Mouse (Mus musculus) liver, embryonic 12.5 days (tissue): ENCODE data around the gene Calhm5. TPM values are rescaled to one million over a fixed set of nuclear protein-coding genes. Genes with fewer than 3 reads are reported as not detected.

Experiments used
- ATAC-seq: fragments of 200-750 bp; cut with Nextera tagmentation; 2 replicates; pipeline ENCODE4 v1.8.0; 2017; ENCODE audit warnings: moderate number of reproducible peaks, mild to moderate bottlenecking, moderate library complexity
- H3K27ac ChIP-seq: fragments of 300-500 bp; sonication (generic); 2 replicates; pipeline ENCODE4 v1.5.1; 2016; ENCODE audit warnings: mild to moderate bottlenecking
- H3K27me3 ChIP-seq: fragments of 300-500 bp; sonication (generic); replicated peaks from 2 replicates; pipeline ENCODE4 v1.6.1; 2016; ENCODE audit warnings: mild to moderate bottlenecking, moderate library complexity
- H3K36me3 ChIP-seq: fragments of 300-500 bp; sonication (generic); 2 replicates; pipeline ENCODE4 v1.6.1; 2016; ENCODE audit warnings: mild to moderate bottlenecking, moderate library complexity
- H3K4me1 ChIP-seq: fragments of 300-500 bp; sonication (generic); 2 replicates; pipeline ENCODE4 v1.6.1; 2016
- H3K4me2 ChIP-seq: fragments of 300-500 bp; sonication (generic); 2 replicates; pipeline ENCODE4 v1.6.1; 2016; ENCODE audit warnings: mild to moderate bottlenecking, moderate library complexity
- H3K4me3 ChIP-seq: fragments of 300-500 bp; sonication (generic); 2 replicates; pipeline ENCODE4 v1.5.1; 2016; ENCODE audit warnings: mild to moderate bottlenecking, moderate library complexity
- H3K9ac ChIP-seq: fragments of 300-500 bp; sonication (generic); 2 replicates; pipeline ENCODE4 v1.6.1; 2016; ENCODE audit warnings: mild to moderate bottlenecking, moderate library complexity
- H3K9me3 ChIP-seq: fragments of 300-500 bp; sonication (generic); replicated peaks from 2 replicates; pipeline ENCODE4 v1.6.1; 2016; ENCODE audit warnings: mild to moderate bottlenecking, moderate library complexity
- WGBS: fragments of 180-500 bp; shearing (Covaris S2); methylation state at CpG from one replicate; pipeline ENCODE4 v1.1.7; 2016; ENCODE audit not compliant: insufficient replicate concordance; 5-methylcytosine and 5-hydroxymethylcytosine counted together
- polyA plus RNA-seq: library from polyadenylated mRNA; unstranded; fragments of >200 nt; fragmentation: Nextera tagmentation; extraction: Ambion mirVana; gene quantifications from 2 replicates; pipeline ENCODE4 v1.2.1, GENCODE M21; 2016

The Calhm5 gene
- polyA plus RNA-seq, 1 experiment from 2014 or later: 0.06 TPM

DNA sequence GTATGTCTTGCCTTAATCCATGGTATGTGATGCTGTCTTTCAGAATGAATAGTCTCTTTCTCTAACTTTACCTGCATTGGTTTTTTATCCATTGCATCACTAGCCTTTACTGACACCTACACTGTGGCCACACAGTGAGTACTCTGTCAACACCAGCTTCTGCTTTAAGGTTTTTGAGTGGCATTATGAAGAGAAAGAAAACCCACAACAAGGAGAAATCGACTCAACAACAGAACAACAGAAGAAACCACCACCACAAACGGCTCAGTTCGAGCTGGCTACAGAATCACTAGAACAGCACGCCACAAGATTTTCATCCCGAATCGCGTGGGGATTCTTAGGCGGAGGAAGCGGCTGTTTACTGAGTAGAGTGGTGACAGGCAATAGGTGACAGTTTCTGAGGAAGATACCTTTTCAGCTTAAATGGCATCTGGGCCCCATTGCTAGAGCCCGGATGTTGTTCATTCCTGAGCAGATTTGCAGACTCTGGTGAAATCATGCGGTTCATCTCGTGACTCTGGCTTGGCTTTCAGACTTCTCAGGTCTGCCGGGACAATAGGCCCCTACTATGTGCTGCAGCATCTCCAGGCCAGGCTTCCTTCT lies 14.6 kb upstream of the Calhm5 start:
- H3K4me2 ChIP-seq: no peak overlapping the region
- H3K9me3 ChIP-seq: no peaks in the 10 kb centered on the region
- no peaks in the 10 kb centered on the region for H3K36me3 ChIP-seq
- no peaks in the 10 kb centered on the region for H3K4me1 ChIP-seq
- no peak overlapping the region for H3K27ac ChIP-seq
- no peak for ATAC-seq
- 64% methylated on average over 13 of the region's 13 CpGs for WGBS
- no peak overlapping the region for H3K9ac ChIP-seq
- H3K4me3 ChIP-seq: no peak overlapping the region
- no peaks in the 10 kb centered on the region for H3K27me3 ChIP-seq

DNA sequence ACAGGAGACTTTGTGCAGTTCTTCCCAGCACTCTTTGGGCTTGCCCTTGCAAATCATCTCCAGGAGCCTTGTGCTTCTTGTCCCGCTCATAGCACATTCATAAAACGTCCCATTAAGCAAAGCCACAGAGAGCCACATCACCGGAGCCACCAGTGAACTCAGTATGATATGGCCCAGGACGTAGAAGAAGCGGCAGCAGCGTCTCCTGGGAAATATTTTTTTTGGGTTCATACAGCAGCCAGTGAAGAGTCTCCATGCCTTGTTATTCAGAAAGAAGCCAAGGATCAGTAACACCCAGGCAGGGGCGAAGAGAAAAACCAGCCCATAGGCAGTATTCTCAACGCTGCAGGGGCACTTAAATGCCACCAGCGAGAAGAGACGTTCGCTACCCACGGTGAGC lies 355 bp downstream of the Calhm5 start:
- H3K4me2 ChIP-seq: peak overlapping the region; percentile 48
- H3K9ac ChIP-seq: no peak overlapping the region
- no peak for ATAC-seq
- H3K36me3 ChIP-seq: no peaks in the 10 kb centered on the region
- no peak overlapping the region for H3K27ac ChIP-seq
- WGBS: 48% methylated on average over 12 of the region's 12 CpGs
- no peak overlapping the region for H3K4me3 ChIP-seq
- H3K27me3 ChIP-seq: no peaks in the 10 kb centered on the region
- H3K4me1 ChIP-seq: 0 out of 2 replicates have a peak, but pooled peaks cover 8% of the 10 kb centered on the region
- no peaks in the 10 kb centered on the region for H3K9me3 ChIP-seq

DNA sequence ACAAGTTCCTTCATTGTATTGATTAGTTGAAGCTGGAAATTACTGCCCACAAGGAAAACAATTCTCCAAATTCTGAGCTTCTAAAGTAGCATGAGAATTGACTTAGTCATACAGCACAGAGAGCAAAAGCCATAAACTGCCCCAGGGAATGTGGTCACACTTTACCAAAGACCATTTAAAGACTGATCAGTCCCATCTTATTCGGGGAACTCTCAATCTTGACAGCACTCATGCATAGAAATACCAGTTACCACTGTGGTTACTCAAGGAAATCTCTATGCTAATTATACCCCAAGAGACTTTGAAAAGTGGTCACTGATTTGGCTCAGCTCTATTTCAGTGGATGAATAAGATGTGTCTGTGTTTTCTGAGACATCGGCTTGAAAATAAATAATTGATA lies 1.2 kb downstream of the Calhm5 start:
- Histone ChIP-seq H3K4me1 (0 out of 2 replicates have a peak, but pooled peaks cover 8% of the 10 kb centered on the region), H3K27me3 (no peaks in the 10 kb centered on the region), H3K9me3 (no peaks in the 10 kb centered on the region), H3K36me3 (no peaks in the 10 kb centered on the region), H3K9ac (no peak overlapping the region), H3K4me2 (no peak overlapping the region), H3K4me3 (no peak overlapping the region), H3K27ac (no peak overlapping the region)
- ATAC-seq: no peak
- WGBS: 78% methylated on average over 2 of the region's 2 CpGs

DNA sequence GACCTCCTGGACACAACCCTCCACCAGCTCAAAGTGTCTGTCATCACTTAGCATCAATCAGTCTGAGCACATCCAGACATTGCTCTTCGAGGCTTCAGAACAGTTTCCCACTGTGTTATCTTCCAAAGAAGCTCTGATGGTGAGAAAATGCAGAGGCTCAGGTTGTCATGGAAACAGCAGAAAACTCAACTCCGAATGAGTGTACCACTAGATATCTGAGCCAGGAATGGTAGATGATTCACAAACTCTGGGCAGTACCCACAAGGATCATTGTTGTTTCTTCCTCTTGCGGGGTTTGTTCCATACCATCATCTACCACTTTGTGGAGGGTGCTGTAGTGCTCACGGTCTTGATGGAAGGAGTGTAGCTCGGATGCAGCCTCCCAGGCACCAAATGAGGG lies 4.4 kb downstream of the Calhm5 start:
- ATAC-seq: no peak
- 0 out of 2 replicates have a peak, but pooled peaks cover 8% of the 10 kb centered on the region for H3K4me1 ChIP-seq
- H3K4me3 ChIP-seq: no peak overlapping the region
- WGBS: 49% methylated on average over 5 of the region's 5 CpGs
- H3K4me2 ChIP-seq: no peak overlapping the region
- no peaks in the 10 kb centered on the region for H3K36me3 ChIP-seq
- no peak overlapping the region for H3K27ac ChIP-seq
- H3K9me3 ChIP-seq: no peaks in the 10 kb centered on the region
- H3K27me3 ChIP-seq: no peaks in the 10 kb centered on the region
- H3K9ac ChIP-seq: no peak overlapping the region

DNA sequence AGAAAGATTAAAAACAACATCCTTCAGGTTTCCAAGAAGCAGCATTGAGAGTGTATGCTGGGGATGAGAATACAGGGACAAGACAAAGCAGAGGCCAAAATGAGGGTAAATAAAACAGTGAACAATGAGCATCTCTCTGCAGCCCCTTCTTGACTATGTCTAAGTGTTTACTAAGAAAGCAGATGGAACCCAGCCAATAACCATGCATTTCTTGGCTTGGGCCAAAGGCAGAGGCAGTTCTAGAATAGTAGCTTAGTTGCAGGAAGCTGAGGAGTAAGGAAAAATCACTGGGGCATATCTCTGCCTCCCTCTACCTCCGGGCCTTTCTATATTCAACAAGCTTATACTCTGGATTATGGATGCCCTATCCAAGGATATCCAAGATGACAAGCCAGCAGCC lies 5.8 kb downstream of the Calhm5 start:
- WGBS: 40% methylated on average over 1 of the region's 1 CpGs
- Histone ChIP-seq H3K4me3 (no peak overlapping the region), H3K4me2 (no peak overlapping the region), H3K27ac (no peak overlapping the region), H3K9ac (no peak overlapping the region), H3K36me3 (no peaks in the 10 kb centered on the region), H3K4me1 (no peaks in the 10 kb centered on the region), H3K27me3 (no peaks in the 10 kb centered on the region), H3K9me3 (no peaks in the 10 kb centered on the region)
- no peak for ATAC-seq

DNA sequence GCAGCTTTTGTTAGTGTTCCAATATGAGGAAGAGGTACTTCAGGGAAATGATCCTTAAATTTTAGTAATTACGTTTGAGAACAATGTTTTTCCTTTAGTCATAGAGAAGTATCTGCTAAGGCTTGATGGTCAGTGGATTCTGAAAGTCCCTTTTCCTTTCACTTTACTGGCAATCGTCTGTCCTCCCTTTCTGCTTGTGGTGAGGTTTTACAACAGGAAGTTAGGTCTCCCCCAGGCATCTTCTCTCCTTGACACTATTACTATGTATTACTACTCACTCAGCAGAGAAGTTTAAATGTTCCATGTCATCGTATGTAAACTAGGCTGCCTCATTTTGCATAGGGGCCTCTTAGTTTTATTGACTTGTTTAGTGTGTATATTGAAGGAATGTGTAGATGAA lies 6.8 kb downstream of the Calhm5 start:
- H3K36me3 ChIP-seq: no peaks in the 10 kb centered on the region
- WGBS: 39% methylated on average over 3 of the region's 3 CpGs
- H3K9me3 ChIP-seq: no peaks in the 10 kb centered on the region
- no peak overlapping the region for H3K9ac ChIP-seq
- no peak overlapping the region for H3K27ac ChIP-seq
- no peak overlapping the region for H3K4me3 ChIP-seq
- no peak overlapping the region for H3K4me2 ChIP-seq
- H3K27me3 ChIP-seq: no peaks in the 10 kb centered on the region
- H3K4me1 ChIP-seq: no peaks in the 10 kb centered on the region
- no peak for ATAC-seq

DNA sequence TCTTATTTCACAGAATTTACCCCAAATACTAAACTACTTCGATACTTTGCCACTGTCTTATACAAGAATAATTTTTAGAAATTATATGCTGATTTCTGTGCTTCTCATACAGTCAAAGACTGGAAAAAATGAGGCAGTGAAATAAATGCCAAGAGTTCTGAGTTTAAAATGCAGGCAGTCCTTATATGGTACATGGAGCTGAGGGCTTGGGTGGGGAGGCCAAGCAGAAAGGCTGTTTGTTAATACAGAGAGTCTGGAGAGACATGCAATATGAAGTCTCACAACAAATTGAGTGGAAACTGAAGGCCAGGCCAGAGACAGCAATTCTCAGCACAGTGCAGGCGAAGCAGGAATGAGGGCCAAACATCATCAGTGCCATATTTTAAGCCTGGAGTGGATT lies 7.8 kb downstream of the Calhm5 start:
- H3K27me3 ChIP-seq: no peaks in the 10 kb centered on the region
- no peak overlapping the region for H3K4me3 ChIP-seq
- H3K36me3 ChIP-seq: no peaks in the 10 kb centered on the region
- H3K9ac ChIP-seq: no peak overlapping the region
- H3K4me1 ChIP-seq: no peaks in the 10 kb centered on the region
- H3K9me3 ChIP-seq: no peaks in the 10 kb centered on the region
- H3K27ac ChIP-seq: no peak overlapping the region
- 63% methylated on average over 2 of the region's 2 CpGs for WGBS
- no peak for ATAC-seq
- H3K4me2 ChIP-seq: no peak overlapping the region

DNA sequence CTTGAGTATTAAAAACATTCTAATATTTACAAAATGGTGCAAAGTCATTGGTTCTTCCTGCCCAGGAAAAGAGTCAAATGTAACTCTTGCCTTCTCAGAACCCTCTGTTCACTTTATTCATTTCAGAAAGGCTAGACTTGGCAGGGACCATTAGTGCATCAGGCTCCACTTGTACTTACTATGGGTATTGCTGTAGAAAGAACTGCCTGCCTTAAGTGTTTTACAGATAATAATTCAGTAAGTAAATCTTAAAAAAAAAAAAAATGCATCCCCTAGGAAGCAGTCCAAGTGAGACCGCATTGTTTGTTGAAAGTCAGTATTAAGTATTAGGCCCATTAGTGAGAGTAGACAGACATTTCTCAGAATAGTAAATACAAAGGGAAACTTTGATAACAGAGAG lies 9.8 kb downstream of the Calhm5 start:
- no peak for ATAC-seq
- no peak overlapping the region for H3K9ac ChIP-seq
- no peak overlapping the region for H3K4me3 ChIP-seq
- no peaks in the 10 kb centered on the region for H3K36me3 ChIP-seq
- 83% methylated on average over 1 of the region's 1 CpGs for WGBS
- H3K9me3 ChIP-seq: no peaks in the 10 kb centered on the region
- no peak overlapping the region for H3K27ac ChIP-seq
- no peaks in the 10 kb centered on the region for H3K4me1 ChIP-seq
- no peaks in the 10 kb centered on the region for H3K27me3 ChIP-seq
- no peak overlapping the region for H3K4me2 ChIP-seq

DNA sequence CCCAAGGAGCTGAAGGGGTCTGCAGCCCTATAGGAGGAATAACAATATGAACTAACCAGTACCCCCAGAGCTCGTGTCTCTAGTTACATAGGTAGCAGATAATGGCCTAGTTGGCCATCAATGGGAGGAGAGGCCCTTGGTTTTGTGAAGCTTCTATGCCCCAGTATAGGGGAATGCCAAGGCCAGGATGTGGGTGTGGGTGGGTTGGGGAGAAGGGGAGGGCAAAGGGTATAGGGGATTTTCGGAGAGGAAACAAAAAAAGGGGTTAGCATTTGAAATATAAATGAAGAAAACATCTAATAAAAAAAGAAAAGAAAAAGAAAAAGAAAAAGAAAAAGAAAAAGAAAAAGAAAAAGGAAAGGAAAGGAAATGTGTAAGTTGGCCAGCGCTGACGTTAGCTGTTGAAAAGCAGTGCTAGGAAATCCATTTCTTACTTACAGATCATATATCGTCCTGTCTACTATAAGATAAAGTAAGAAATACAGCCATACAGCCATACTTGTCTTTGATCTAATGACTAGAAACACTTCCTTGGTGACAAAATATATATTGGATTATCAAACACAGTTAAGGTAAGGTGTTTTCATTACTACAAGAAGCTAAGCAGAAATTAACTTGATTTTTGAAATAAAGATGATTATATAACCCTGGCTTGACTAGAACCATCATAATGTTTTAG lies 21.7 kb downstream of the Calhm5 start:
- H3K36me3 ChIP-seq: no peaks in the 10 kb centered on the region
- no peaks in the 10 kb centered on the region for H3K27me3 ChIP-seq
- H3K27ac ChIP-seq: no peak overlapping the region
- 71% methylated on average over 5 of the region's 5 CpGs for WGBS
- no peak overlapping the region for H3K4me2 ChIP-seq
- no peaks in the 10 kb centered on the region for H3K9me3 ChIP-seq
- no peak for ATAC-seq
- no peak overlapping the region for H3K4me3 ChIP-seq
- H3K9ac ChIP-seq: no peak overlapping the region
- H3K4me1 ChIP-seq: no peaks in the 10 kb centered on the region

DNA sequence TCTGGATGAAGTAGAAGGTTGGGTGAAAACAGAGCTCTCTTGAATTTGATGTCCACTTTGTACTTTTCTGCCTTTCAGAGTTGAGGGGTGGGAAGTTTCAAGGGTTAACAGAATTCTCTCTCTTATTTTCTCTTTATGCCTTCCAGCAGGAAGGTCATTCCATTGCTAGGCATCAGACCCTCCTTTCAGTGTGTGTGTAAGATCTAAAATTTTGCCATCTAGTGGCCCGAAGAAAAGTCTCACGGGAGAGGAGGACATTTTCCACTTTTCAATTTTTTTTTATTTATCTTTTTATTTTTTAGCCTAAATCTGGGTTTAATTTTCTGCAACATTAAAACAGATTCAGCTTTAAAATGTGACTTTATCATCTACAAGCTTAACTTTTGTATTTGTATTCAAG lies 24.7 kb downstream of the Calhm5 start:
- no peaks in the 10 kb centered on the region for H3K27me3 ChIP-seq
- H3K9ac ChIP-seq: no peak overlapping the region
- ATAC-seq: no peak
- no peak overlapping the region for H3K4me3 ChIP-seq
- H3K9me3 ChIP-seq: no peaks in the 10 kb centered on the region
- no peak overlapping the region for H3K4me2 ChIP-seq
- H3K4me1 ChIP-seq: no peaks in the 10 kb centered on the region
- H3K36me3 ChIP-seq: no peaks in the 10 kb centered on the region
- H3K27ac ChIP-seq: no peak overlapping the region
- 61% methylated on average over 2 of the region's 2 CpGs for whole genome bisulfite sequencing

DNA sequence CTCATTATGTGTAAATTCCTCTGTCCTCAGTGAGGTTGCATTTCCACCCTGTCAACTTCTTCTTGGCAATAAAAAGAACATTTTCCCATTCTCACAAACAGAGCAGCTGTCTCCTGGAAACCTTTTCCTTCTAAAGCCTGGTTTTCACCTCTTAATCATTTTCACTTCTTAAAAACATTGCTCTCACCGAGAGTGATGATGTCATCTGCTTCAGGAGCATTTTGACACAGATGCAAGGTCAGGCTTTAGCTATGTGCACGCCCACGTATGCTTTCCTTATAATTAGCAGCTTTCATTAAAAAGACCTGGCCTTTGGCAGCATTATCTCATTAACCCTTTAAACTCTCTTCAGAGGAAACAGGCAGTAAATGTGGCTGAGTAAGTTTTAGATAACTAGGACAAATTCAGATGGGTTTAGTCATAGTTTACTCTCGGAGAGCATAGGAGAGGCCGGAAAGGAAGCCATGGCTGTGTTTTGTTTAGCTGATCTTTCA lies 25.3 kb downstream of the Calhm5 start:
- H3K9ac ChIP-seq: no peak overlapping the region
- no peak overlapping the region for H3K4me3 ChIP-seq
- no peak overlapping the region for H3K27ac ChIP-seq
- 49% methylated on average over 5 of the region's 5 CpGs for WGBS
- H3K4me2 ChIP-seq: no peak overlapping the region
- no peaks in the 10 kb centered on the region for H3K9me3 ChIP-seq
- no peaks in the 10 kb centered on the region for H3K4me1 ChIP-seq
- no peaks in the 10 kb centered on the region for H3K36me3 ChIP-seq
- H3K27me3 ChIP-seq: no peaks in the 10 kb centered on the region
- no peak for ATAC-seq

DNA sequence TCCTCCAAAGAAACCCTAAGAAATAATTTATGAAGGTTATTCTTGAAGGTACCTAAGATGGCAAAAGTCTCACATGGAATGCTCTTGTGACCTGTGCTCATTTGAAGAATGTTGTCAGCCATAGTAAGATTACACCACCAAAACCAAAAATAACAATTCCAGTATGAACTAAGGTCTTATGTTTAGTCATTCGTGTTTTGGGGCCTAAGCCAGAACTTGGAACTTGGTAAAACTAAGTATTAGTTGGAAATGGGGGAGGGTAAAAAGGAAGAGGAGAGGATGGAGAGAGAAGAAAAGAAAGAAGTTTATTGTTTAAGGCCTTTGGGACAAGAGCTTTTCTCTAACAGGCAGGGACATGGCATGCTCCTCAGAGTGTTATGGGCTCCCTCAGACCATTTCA lies 26.7 kb downstream of the Calhm5 start:
- H3K4me1 ChIP-seq: no peaks in the 10 kb centered on the region
- H3K4me3 ChIP-seq: no peak overlapping the region
- ATAC-seq: no peak

DNA sequence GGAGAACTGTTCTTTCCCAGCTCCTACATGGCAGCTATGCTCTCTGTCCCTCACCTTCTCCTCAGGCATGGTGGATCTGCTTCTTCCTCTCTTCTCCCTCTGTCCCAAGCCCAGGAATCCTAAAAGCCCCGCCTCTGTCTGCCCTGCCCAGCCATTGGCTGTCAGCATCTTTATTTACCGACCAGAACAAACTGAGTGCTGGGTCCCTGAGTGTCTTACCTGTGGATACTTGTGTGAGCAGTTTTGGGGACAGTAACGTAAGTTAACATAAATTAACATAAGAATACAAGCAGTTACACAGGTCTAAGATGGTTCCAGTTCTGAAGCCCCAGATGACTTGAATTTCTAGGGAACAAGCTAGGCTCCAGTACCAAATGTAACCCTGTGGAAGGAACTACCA lies 29.7 kb downstream of the Calhm5 start:
- Histone ChIP-seq H3K9me3 (no peaks in the 10 kb centered on the region), H3K4me3 (no peak overlapping the region), H3K36me3 (no peaks in the 10 kb centered on the region), H3K4me2 (no peak overlapping the region), H3K4me1 (no peaks in the 10 kb centered on the region), H3K27me3 (no peaks in the 10 kb centered on the region), H3K27ac (no peak overlapping the region), H3K9ac (no peak overlapping the region)
- no peak for ATAC-seq
- WGBS: 48% methylated on average over 3 of the region's 3 CpGs

More for the DNA sequence above, 26.7 kb downstream of the Calhm5 start:
- no peak overlapping the region for H3K4me2 ChIP-seq
- no peaks in the 10 kb centered on the region for H3K27me3 ChIP-seq
- H3K9me3 ChIP-seq: no peaks in the 10 kb centered on the region
- H3K36me3 ChIP-seq: no peaks in the 10 kb centered on the region
- no peak overlapping the region for H3K27ac ChIP-seq
- 42% methylated on average over 1 of the region's 1 CpGs for WGBS
- H3K9ac ChIP-seq: no peak overlapping the region
